Mouse (Mus musculus) hindbrain, embryonic 14.5 days (tissue): ENCODE measurements around the gene Sys1. TPM values are rescaled to one million over a fixed set of nuclear protein-coding genes. Genes with fewer than 3 reads are reported as not detected.

ENCODE experiments used
- ATAC-seq: fragments of 200-750 bp; cut with Nextera tagmentation; 2 replicates; pipeline ENCODE4 v1.8.0; 2017; ENCODE audit warnings: moderate number of reproducible peaks, mild to moderate bottlenecking, moderate TSS enrichment, moderate library complexity; ENCODE audit not compliant: low FRiP score
- DNase-seq: peaks from one replicate; pipeline ENCODE4 v3.0.0-alpha.2; 2015; ENCODE audit warnings: low spot score
- H3K27ac ChIP-seq: fragments of 300-500 bp; sonication (generic); 2 replicates; pipeline ENCODE4 v1.5.1; 2014; ENCODE audit warnings: mild to moderate bottlenecking, moderate library complexity
- H3K27me3 ChIP-seq: fragments of 300-500 bp; sonication (generic); 2 replicates; pipeline ENCODE4 v1.6.1; 2014; ENCODE audit warnings: mild to moderate bottlenecking, low read length, mixed read lengths; ENCODE audit not compliant: control insufficient read depth, insufficient read depth
- H3K36me3 ChIP-seq: fragments of 300-500 bp; sonication (generic); replicated peaks from 2 replicates; pipeline ENCODE4 v1.6.1; 2014; ENCODE audit not compliant: control insufficient read depth, insufficient read depth
- H3K4me1 ChIP-seq: fragments of 300-500 bp; sonication (generic); replicated peaks from 2 replicates; pipeline ENCODE4 v1.6.1; 2014; ENCODE audit warnings: antibody characterized with exemption, low read length, mixed read lengths; ENCODE audit not compliant: control insufficient read depth, insufficient read depth
- H3K4me2 ChIP-seq: fragments of 300-500 bp; sonication (generic); replicated peaks from 2 replicates; pipeline ENCODE4 v1.6.1; 2014; ENCODE audit warnings: mild to moderate bottlenecking, moderate library complexity
- H3K4me3 ChIP-seq: fragments of 300-500 bp; sonication (generic); replicated peaks from 2 replicates; pipeline ENCODE4 v1.5.1; 2014; ENCODE audit warnings: mild to moderate bottlenecking, low read length
- H3K9ac ChIP-seq: fragments of 300-500 bp; sonication (generic); 2 replicates; pipeline ENCODE4 v1.6.1; 2014
- H3K9me3 ChIP-seq: fragments of 300-500 bp; sonication (generic); 2 replicates; pipeline ENCODE4 v1.6.1; 2016; ENCODE audit warnings: low read length; ENCODE audit not compliant: control insufficient read depth
- WGBS: fragments of 180-500 bp; shearing (Covaris S2); extraction: QIAGEN DNeasy Blood & Tissue Kit; methylation state at CpG from one replicate; pipeline ENCODE4 v1.1.7; 2014; 5-methylcytosine and 5-hydroxymethylcytosine counted together
- polyA plus RNA-seq: library from polyadenylated mRNA; unstranded; fragments of >200 nt; fragmentation: Nextera tagmentation; extraction: Ambion mirVana; gene quantifications from 2 replicates; pipeline ENCODE4 v1.2.1, GENCODE M21; 2014

The Sys1 gene
- polyA plus RNA-seq, 1 experiment from 2014 or later: 92.6 TPM

GRCm38 (mm10) chr2:164455421-164456190 lies 1.2 kb upstream of the Sys1 start:
- no peak overlapping the region for H3K4me2 ChIP-seq
- no peaks in the 10 kb centered on the region for H3K9me3 ChIP-seq
- no peak overlapping the region for H3K27ac ChIP-seq
- H3K36me3 ChIP-seq: no peaks in the 10 kb centered on the region
- no peak overlapping the region for H3K9ac ChIP-seq
- H3K4me1 ChIP-seq: 0 out of 2 replicates have a peak, but pooled peaks cover 6% of the 10 kb centered on the region
- WGBS: 84% methylated on average over 6 of the region's 6 CpGs
- ATAC-seq: no peak
- DNase-seq: no peak
- no peak overlapping the region for H3K4me3 ChIP-seq
- no peaks in the 10 kb centered on the region for H3K27me3 ChIP-seq

DNA sequence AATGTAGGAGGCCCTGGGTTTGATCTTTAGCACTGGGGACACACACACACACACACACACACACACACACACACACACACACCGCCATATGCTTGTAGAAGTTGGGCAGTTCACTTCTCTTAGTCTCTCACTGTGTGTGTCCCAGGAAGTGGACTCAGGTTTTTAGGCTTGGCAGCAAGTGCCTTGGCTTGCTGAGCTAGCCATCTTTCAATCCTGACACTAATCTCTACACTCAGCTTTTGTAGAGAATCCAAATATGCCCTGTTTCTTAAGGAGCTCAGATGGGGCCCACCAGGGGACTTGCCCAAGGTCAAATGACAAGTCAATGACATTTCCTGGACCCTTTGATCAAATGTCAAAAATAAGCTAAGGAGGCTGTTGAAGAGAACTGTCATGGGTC lies 351 bp upstream of the Sys1 start:
- Histone ChIP-seq H3K4me2 (peak overlapping the region; percentile 23), H3K27ac (no peak overlapping the region), H3K4me3 (no peak overlapping the region), H3K9me3 (no peaks in the 10 kb centered on the region), H3K36me3 (no peaks in the 10 kb centered on the region), H3K27me3 (no peaks in the 10 kb centered on the region), H3K4me1 (0 out of 2 replicates have a peak, but pooled peaks cover 6% of the 10 kb centered on the region), H3K9ac (no peak overlapping the region)
- whole genome bisulfite sequencing: 87% methylated on average over 1 of the region's 1 CpGs
- ATAC-seq (no peak), DNase-seq (no peak)

DNA sequence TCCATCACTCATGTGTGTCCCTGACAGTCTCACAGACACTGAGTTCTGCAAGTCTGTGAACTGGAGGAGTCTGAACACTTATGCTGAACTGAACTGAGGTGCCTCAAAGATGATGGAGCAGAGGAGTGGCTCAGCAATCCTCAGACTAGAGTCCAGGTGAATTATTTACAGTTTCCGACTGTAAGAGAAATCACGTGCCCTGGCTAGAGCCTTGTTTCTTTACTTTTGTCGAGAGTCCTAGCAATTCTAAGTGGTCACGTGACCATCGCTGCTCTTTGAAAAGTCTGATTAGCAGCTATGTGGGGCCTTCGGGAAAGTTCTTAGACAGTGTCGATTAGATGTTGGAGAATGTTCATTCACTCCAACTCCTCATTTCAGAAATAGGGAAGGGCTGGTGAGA lies 1.2 kb downstream of the Sys1 start:
- no peaks in the 10 kb centered on the region for H3K27me3 ChIP-seq
- no peak overlapping the region for H3K4me3 ChIP-seq
- 66% methylated on average over 7 of the region's 7 CpGs for WGBS
- no peak overlapping the region for H3K9ac ChIP-seq
- H3K27ac ChIP-seq: no peak overlapping the region
- ATAC-seq: no peak
- no peaks in the 10 kb centered on the region for H3K9me3 ChIP-seq
- H3K4me2 ChIP-seq: no peak overlapping the region
- H3K4me1 ChIP-seq: peaks cover 17% of the 10 kb centered on the region
- no peak for DNase-seq
- no peaks in the 10 kb centered on the region for H3K36me3 ChIP-seq

DNA sequence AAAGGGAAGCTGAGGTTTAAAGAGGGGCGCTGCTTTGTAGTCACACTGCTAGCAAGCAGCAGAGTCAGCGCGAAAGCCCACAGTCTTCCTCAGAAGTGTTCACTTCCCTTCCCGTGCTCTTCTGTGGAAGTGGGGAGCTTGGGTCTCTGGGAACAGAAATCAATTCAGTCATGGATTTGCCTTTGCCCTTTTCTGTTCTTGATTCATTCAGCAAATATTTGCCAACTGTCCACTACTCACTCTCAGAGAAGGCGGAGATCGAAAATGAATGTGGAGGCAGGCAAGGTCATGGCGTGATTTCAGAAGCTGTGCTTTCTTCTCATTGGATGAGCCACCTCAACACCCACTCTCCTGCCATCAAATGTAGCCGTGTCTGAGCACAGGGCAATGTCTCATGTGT lies 1.8 kb downstream of the Sys1 start:
- no peak overlapping the region for H3K27ac ChIP-seq
- no peak overlapping the region for H3K9ac ChIP-seq
- H3K4me1 ChIP-seq: peaks cover 17% of the 10 kb centered on the region
- no peaks in the 10 kb centered on the region for H3K27me3 ChIP-seq
- no peak for DNase-seq
- no peaks in the 10 kb centered on the region for H3K9me3 ChIP-seq
- H3K4me3 ChIP-seq: no peak overlapping the region
- no peak overlapping the region for H3K4me2 ChIP-seq
- no peak for ATAC-seq
- 89% methylated on average over 8 of the region's 8 CpGs for WGBS
- peaks cover 3% of the 10 kb centered on the region; the same call in 1 of the 2 replicates for H3K36me3 ChIP-seq

DNA sequence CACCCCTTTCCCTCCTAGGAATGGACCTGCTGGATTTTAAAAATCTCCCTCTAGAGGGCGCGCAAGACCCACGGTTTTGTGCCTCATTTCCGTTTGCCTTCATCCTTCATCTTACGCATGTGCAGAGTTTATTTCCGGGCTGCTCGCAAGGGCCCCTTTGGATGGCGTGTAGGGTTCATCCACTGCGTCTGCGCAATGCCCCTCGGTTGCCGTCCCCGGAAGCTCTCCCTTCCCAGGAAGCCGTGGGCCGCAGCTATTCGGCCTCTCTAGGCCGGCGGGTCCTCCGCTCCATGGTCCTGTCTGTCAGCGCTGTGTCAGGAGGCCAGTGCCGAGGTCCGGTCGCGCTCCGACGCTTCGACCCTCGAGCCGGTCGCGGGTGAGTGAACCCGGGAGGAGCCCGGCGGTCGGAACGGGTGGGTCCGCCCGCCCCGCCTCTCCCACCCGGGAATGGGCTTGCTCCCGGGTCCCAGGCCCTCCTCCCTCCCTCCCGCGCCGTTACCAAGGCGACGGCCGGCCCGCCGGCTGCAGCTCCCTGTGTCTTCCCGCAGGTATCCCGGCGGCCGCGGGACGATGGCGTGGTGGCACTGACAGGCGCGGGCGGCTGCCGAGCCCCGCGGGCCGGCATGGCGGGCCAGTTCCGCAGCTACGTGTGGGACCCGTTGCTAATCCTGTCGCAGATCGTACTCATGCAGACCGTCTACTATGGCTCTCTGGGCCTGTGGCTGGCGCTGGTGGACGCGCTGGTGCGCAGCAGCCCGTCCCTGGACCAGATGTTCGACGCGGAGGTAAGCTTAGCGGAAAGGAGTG lies 4.2 kb downstream of the Sys1 start, which contains the start of gene Gm20458:
Gene Gm20458 (plus strand): TSS at position 223 of the 807 bp plus-strand sequence.
- Histone ChIP-seq H3K9me3 (no peaks in the 10 kb centered on the region), H3K4me2 (peak within 1 kb of the TSS; percentile 75), H3K9ac (peak within 1 kb of the TSS; percentile 78), H3K36me3 (peaks cover 27% of the 10 kb centered on the region), H3K4me1 (peaks cover 17% of the 10 kb centered on the region), H3K4me3 (peak within 1 kb of the TSS; percentile 73), H3K27ac (peak within 1 kb of the TSS; percentile 93), H3K27me3 (no peaks in the 10 kb centered on the region)
- WGBS: under 1% methylated on average over 65 of the region's 79 CpGs
- ATAC-seq (peak; percentile 98), DNase-seq (peak; percentile 95)

- Histone ChIP-seq H3K4me2 (no peak overlapping the region), H3K36me3 (peaks cover 54% of the 10 kb centered on the region), H3K27ac (no peak overlapping the region), H3K4me1 (peaks cover 11% of the 10 kb centered on the region), H3K9ac (no peak overlapping the region), H3K9me3 (no peaks in the 10 kb centered on the region), H3K4me3 (no peak overlapping the region), H3K27me3 (no peaks in the 10 kb centered on the region)
- ATAC-seq (no peak), DNase-seq (no peak)
Observed at GRCm38 (mm10) chr2:164465161-164465560, 8.4 kb downstream of the Sys1 start.

DNA sequence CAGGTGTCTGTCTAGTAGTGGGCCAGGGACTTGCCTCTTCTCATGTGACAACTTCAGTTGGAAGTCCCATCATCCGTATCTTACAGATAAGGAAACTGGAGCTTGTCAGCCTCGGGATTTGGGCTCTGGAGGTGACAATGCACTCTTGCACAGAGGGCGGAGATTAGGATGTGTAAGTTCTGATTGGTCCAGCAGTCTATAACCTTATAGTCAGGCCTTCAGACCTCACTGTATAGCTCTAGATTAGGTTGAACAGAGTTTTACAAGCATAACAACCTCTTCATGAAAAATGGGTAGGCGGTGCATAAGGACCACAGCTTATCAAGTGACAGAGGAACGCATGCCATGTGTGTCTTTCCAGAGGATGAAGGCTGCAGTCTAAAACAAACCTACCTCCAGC lies 10.0 kb downstream of the Sys1 start:
- no peak for ATAC-seq
- no peak overlapping the region for H3K4me2 ChIP-seq
- WGBS: 89% methylated on average over 5 of the region's 5 CpGs
- H3K9ac ChIP-seq: no peak overlapping the region
- peaks cover 64% of the 10 kb centered on the region for H3K36me3 ChIP-seq
- H3K9me3 ChIP-seq: no peaks in the 10 kb centered on the region
- H3K4me3 ChIP-seq: no peak overlapping the region
- H3K27ac ChIP-seq: no peak overlapping the region
- DNase-seq: no peak
- H3K27me3 ChIP-seq: no peaks in the 10 kb centered on the region
- peaks cover 9% of the 10 kb centered on the region for H3K4me1 ChIP-seq

- WGBS: 35% methylated on average over 10 of the region's 10 CpGs
- no peak overlapping the region for H3K4me2 ChIP-seq
- H3K27ac ChIP-seq: no peak overlapping the region
- no peaks in the 10 kb centered on the region for H3K4me1 ChIP-seq
- ATAC-seq (no peak), DNase-seq (no peak)
- no peak overlapping the region for H3K9ac ChIP-seq
- no peaks in the 10 kb centered on the region for H3K9me3 ChIP-seq
- H3K36me3 ChIP-seq: peaks cover 71% of the 10 kb centered on the region
- H3K27me3 ChIP-seq: no peaks in the 10 kb centered on the region
- no peak overlapping the region for H3K4me3 ChIP-seq
Observed at GRCm38 (mm10) chr2:164470254-164470653, 13.5 kb downstream of the Sys1 start.

GRCm38 (mm10) chr2:164473624-164474023 lies 16.9 kb downstream of the Sys1 start, which contains the start of gene Trp53tg5:
TSS of gene Trp53tg5 (minus strand) at chr2:164473724.
- WGBS: 85% methylated on average over 6 of the region's 6 CpGs
- H3K27me3 ChIP-seq: no peaks in the 10 kb centered on the region
- no peak within 1 kb of the TSS for H3K4me3 ChIP-seq
- no peak within 1 kb of the TSS for H3K4me2 ChIP-seq
- no peaks in the 10 kb centered on the region for H3K9me3 ChIP-seq
- H3K9ac ChIP-seq: no peak within 1 kb of the TSS
- ATAC-seq: no peak
- peaks cover 55% of the 10 kb centered on the region for H3K36me3 ChIP-seq
- no peak within 1 kb of the TSS for H3K27ac ChIP-seq
- DNase-seq: no peak
- H3K4me1 ChIP-seq: no peaks in the 10 kb centered on the region
